Mouse (Mus musculus): Measurements from ENCODE around the gene Elf2.

- TF ChIP-seq CTCF (IDR thresholded peaks at IDR 0.05; ENCODE audit: borderline replicate concordance, control insufficient read depth, extremely low read depth, insufficient read depth, low read length, poor library complexity) (no peak), POLR2A (IDR thresholded peaks at IDR 0.05; ENCODE audit: control insufficient read depth, extremely low read depth, insufficient read depth, low read length, poor library complexity) (no peak)
Measured at GRCm38 (mm10) chr3:51383409-51383808, 42.9 kb upstream of the Elf2 start.

All from thymus, adult 2 months (tissue).